Mouse (Mus musculus): ENCODE data around the gene Olfr1240. TPM values are rescaled to one million over a fixed set of nuclear protein-coding genes. Genes with fewer than 3 reads are reported as not detected.

Gene Olfr1240
- not detected in 3 replicates for total RNA-seq (2017)

GRCm38 (mm10) chr2:89442900-89443299 is at the start of gene Olfr1240:
TSS of gene Olfr1240 (minus strand) at chr2:89443000.
- no peak for ATAC-seq (replicated peaks; ENCODE audit: insufficient number of reproducible peaks, low FRiP score, low TSS enrichment, poor library complexity, severe bottlenecking)

- ATAC-seq (replicated peaks; ENCODE audit: insufficient number of reproducible peaks, low FRiP score, low TSS enrichment, poor library complexity, severe bottlenecking), result no peak
Measured at GRCm38 (mm10) chr2:89487026-89487425, 44.2 kb upstream of the Olfr1240 start, which contains the start of gene Olfr1241. TSS of gene Olfr1241 (minus strand) at chr2:89487126.

GRCm38 (mm10) chr2:89420307-89420706 is 22.5 kb downstream of the Olfr1240 start, which contains the start of gene Olfr1239:
TSS of gene Olfr1239 (minus strand) at chr2:89420407.
- no peak for ATAC-seq (replicated peaks; ENCODE audit: insufficient number of reproducible peaks, low FRiP score, low TSS enrichment, poor library complexity, severe bottlenecking)

- no peak for ATAC-seq (replicated peaks; ENCODE audit: insufficient number of reproducible peaks, low FRiP score, low TSS enrichment, poor library complexity, severe bottlenecking)
Measured at GRCm38 (mm10) chr2:89414557-89414956, 28.2 kb downstream of the Olfr1240 start.

GRCm38 (mm10) chr2:89409576-89409975 is 33.2 kb downstream of the Olfr1240 start, which contains the start of gene Olfr1238:
TSS of gene Olfr1238 (minus strand) at chr2:89409676.
- no peak for ATAC-seq (replicated peaks; ENCODE audit: insufficient number of reproducible peaks, low FRiP score, low TSS enrichment, poor library complexity, severe bottlenecking)

GRCm38 (mm10) chr2:89400882-89401281 is 41.9 kb downstream of the Olfr1240 start:
- no peak for ATAC-seq (replicated peaks; ENCODE audit: insufficient number of reproducible peaks, low FRiP score, low TSS enrichment, poor library complexity, severe bottlenecking)

Other genes starting within 250 kb of the Olfr1240 start
- gene Olfr1226, start 243.0 kb downstream of the Olfr1240 start, total RNA-seq (2017), result not detected in 3 replicates
- 1.0 TPM in 1 of 3 replicates, not detected in the others for gene Olfr1228, start 188.9 kb downstream of the Olfr1240 start, total RNA-seq (2017)
- not detected in 3 replicates for gene Olfr1229, start 155.0 kb downstream of the Olfr1240 start, total RNA-seq (2017)
- not detected in 3 replicates for gene Olfr1230, start 145.7 kb downstream of the Olfr1240 start, total RNA-seq (2017)
- gene Olfr1231, start 135.9 kb downstream of the Olfr1240 start, total RNA-seq (2017), result 1.3 TPM in 1 of 3 replicates, not detected in the others
- gene Olfr1232, start 113.3 kb downstream of the Olfr1240 start, total RNA-seq (2017), result not detected in 3 replicates
- gene Olfr1233, start 100.6 kb downstream of the Olfr1240 start, total RNA-seq (2017), result not detected in 3 replicates
- not detected in 3 replicates for gene Olfr1234, start 78.1 kb downstream of the Olfr1240 start, total RNA-seq (2017)
- not detected in 3 replicates for gene Olfr1238, start 33.3 kb downstream of the Olfr1240 start, total RNA-seq (2017)
- gene Olfr1239, start 22.6 kb downstream of the Olfr1240 start, total RNA-seq (2017), result not detected in 3 replicates
- gene Olfr1241, start 44.1 kb upstream of the Olfr1240 start, total RNA-seq (2017), result not detected in 3 replicates
- gene Olfr1242, start 55.3 kb upstream of the Olfr1240 start, total RNA-seq (2017), result not detected in 3 replicates
- not detected in 3 replicates for gene Olfr1243, start 88.5 kb upstream of the Olfr1240 start, total RNA-seq (2017)
- gene Olfr1245, start 135.4 kb upstream of the Olfr1240 start, total RNA-seq (2017), result not detected in 3 replicates
- gene Olfr1246, start 150.2 kb upstream of the Olfr1240 start, total RNA-seq (2017), result 0.10 TPM in 2 of 3 replicates, not detected in the other
- 0.32 TPM in 1 of 3 replicates, not detected in the others for gene Olfr1247, start 171.1 kb upstream of the Olfr1240 start, total RNA-seq (2017)
- not detected in 3 replicates for gene Olfr1248, start 175.2 kb upstream of the Olfr1240 start, total RNA-seq (2017)
- gene Olfr1249, start 192.0 kb upstream of the Olfr1240 start, total RNA-seq (2017), result not detected in 3 replicates
- gene Olfr1250, start 218.5 kb upstream of the Olfr1240 start, total RNA-seq (2017), result 0.10 TPM in 1 of 3 replicates, not detected in the others
- not detected in 3 replicates for gene Olfr1251, start 228.9 kb upstream of the Olfr1240 start, total RNA-seq (2017)